ENCODE assay signal across 10 mouse cellular contexts in the genomic region with DNA sequence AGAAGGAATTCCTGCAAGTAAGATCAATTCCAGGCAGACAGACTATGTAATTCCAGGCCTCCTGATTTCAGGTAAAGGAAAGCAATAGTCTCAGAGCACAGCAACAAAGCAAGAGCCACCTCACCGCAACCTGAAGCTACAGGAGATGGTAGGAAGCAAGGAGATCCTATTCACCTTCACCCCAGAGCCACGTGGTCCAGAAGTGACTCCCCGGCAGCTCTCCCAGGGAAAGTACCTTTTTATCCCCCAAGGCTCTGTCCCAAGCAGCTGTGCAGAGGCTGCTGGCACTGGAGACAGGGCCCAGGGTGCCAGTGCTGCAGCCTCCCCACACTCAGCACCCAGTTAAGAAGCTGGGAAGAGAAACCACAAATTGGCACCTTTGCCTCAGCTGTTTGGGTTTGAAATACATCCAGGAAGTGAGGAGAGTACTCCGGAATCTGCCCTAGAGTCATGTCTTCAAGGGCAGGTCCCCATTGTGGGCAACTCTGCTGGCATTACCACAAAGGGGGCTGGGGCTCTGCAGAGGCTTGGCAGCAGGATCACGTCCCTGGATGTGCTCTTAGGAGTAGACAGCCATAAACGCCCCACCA. TPM values are rescaled to one million over a fixed set of nuclear protein-coding genes. Genes with fewer than 3 reads are reported as not detected.
A peak's percentile ranks its signal among the peaks of the same experiment; 100 is the strongest.
DNase-seq lines count a peak whose midpoint lies in the region; ATAC-seq and TF ChIP-seq lines count a peak whose summit lies in the region.
"Had no signal": no experiment of that assay in that cellular context is flagged by ENCODE, and none has a peak within 500 bp of the region (broad histone marks: within the 10 kb centered on the region; RNA-seq: fewer than 3 reads in every experiment).

No protein-coding gene starts in this region.

- WGBS in heart, postnatal 0 days: 43% methylated on average over 6 of the region's 6 CpGs
- 78% methylated on average over 6 of the region's 6 CpGs for WGBS in hindbrain, embryonic 13.5 days
- WGBS in stomach, embryonic 14.5 days: 68% methylated on average over 6 of the region's 6 CpGs

- no peak for TF ChIP-seq CTCF in heart, postnatal 0 days (IDR thresholded peaks at IDR 0.05; ENCODE audit: low read depth)

- no peaks in the 10 kb centered on the region for H3K9me3 ChIP-seq in heart, postnatal 0 days (replicated peaks; ENCODE audit: control insufficient read depth, low read length)
- H3K9me3 ChIP-seq in hindbrain, embryonic 13.5 days: no peaks in the 10 kb centered on the region
- H3K9me3 ChIP-seq in stomach, embryonic 14.5 days (ENCODE audit: control insufficient read depth, low read depth, low read length): no peaks in the 10 kb centered on the region

- H3K27ac ChIP-seq in heart, postnatal 0 days (ENCODE audit: low read depth): peak overlapping the region; percentile 90
- peak overlapping the region; percentile 50 for H3K27ac ChIP-seq in hindbrain, embryonic 13.5 days
- H3K27ac ChIP-seq in stomach, embryonic 14.5 days (ENCODE audit: low read length): 0 out of 2 replicates have a peak overlapping the region, but pooled peaks have one; percentile 7

- H3K4me3 ChIP-seq in heart, postnatal 0 days (ENCODE audit: low read depth, low read length): no peak overlapping the region
- no peak overlapping the region for H3K4me3 ChIP-seq in hindbrain, embryonic 13.5 days
- H3K4me3 ChIP-seq in stomach, embryonic 14.5 days (ENCODE audit: low read depth, low read length): no peak overlapping the region
- H3K4me3 ChIP-seq: erythroblast, embryonic 14.5 days had no signal

- no peak overlapping the region for H3K9ac ChIP-seq in heart, postnatal 0 days (replicated peaks; ENCODE audit: low read depth, low read length)
- no peak overlapping the region for H3K9ac ChIP-seq in hindbrain, embryonic 13.5 days
- H3K9ac ChIP-seq in stomach, embryonic 14.5 days (replicated peaks; ENCODE audit: low read depth, low read length): no peak overlapping the region

- no peaks in the 10 kb centered on the region for H3K27me3 ChIP-seq in heart, postnatal 0 days (ENCODE audit: control insufficient read depth, insufficient read depth, low read length)
- H3K27me3 ChIP-seq in hindbrain, embryonic 13.5 days: no peaks in the 10 kb centered on the region
- H3K27me3 ChIP-seq in stomach, embryonic 14.5 days (ENCODE audit: control insufficient read depth, insufficient read depth, low read length): no peaks in the 10 kb centered on the region

- H3K4me1 ChIP-seq in heart, postnatal 0 days (ENCODE audit: control insufficient read depth, insufficient read depth): peaks cover 39% of the 10 kb centered on the region
- H3K4me1 ChIP-seq in hindbrain, embryonic 13.5 days (replicated peaks): peaks cover 65% of the 10 kb centered on the region
- H3K4me1 ChIP-seq in stomach, embryonic 14.5 days (ENCODE audit: control insufficient read depth, insufficient read depth, low read length): peaks cover 40% of the 10 kb centered on the region

- no peak overlapping the region for H3K4me2 ChIP-seq in heart, postnatal 0 days (ENCODE audit: low read depth, low read length)
- H3K4me2 ChIP-seq in hindbrain, embryonic 13.5 days: no peak overlapping the region
- no peak overlapping the region for H3K4me2 ChIP-seq in stomach, embryonic 14.5 days (replicated peaks; ENCODE audit: low read depth, low read length)

- TF ChIP-seq EP300 in heart, postnatal 0 days (IDR thresholded peaks at IDR 0.05; ENCODE audit: low read depth): no peak

- ATAC-seq in heart, postnatal 0 days (ENCODE audit: insufficient read depth, low read depth): no peak
- ATAC-seq in hindbrain, embryonic 13.5 days (ENCODE audit: low FRiP score): no peak
- ATAC-seq in stomach, embryonic 14.5 days (ENCODE audit: insufficient number of reproducible peaks, insufficient read depth, low FRiP score, low read depth): no peak

- no peaks in the 10 kb centered on the region for H3K36me3 ChIP-seq in heart, postnatal 0 days (replicated peaks; ENCODE audit: control insufficient read depth, insufficient read depth, low read length)
- H3K36me3 ChIP-seq in hindbrain, embryonic 13.5 days: no peaks in the 10 kb centered on the region
- peaks cover 13% of the 10 kb centered on the region for H3K36me3 ChIP-seq in stomach, embryonic 14.5 days (ENCODE audit: control insufficient read depth, insufficient read depth, low read length)

- DNase-seq in heart, postnatal 0 days (ENCODE audit: low spot score): no peak
- no peak for DNase-seq in heart, adult 8-10 months (ENCODE audit: low spot score)
- peak; percentile 69 for DNase-seq in Muller cell, postnatal 12 days (ENCODE audit: inconsistent ontology term)
- no peak for DNase-seq in layer of hippocampus, adult 11-12 months (ENCODE audit: low spot score)
- DNase-seq in lung, postnatal 36 days: no peak
- DNase-seq in right cerebral cortex, adult 2 months (ENCODE audit: low spot score in 2 of 2): no peak
- DNase-seq: lung, postnatal 4 days had no signal

RNA-seq across cellular contexts. Expression of a gene that starts 53.6 kb away (rescaled TPM):
- total RNA-seq in heart, postnatal 0 days (2014; rRNA removed; ENCODE audit: low replicate concordance): 50.2 and 54.3 TPM in 2 replicates
- polyA plus RNA-seq in heart, postnatal 0 days (2015; fragmentation: Nextera tagmentation; extraction: Ambion mirVana): 7.1 and 7.3 TPM in 2 replicates
- total RNA-seq in heart, adult 8-10 months (2022): 10 to 100 TPM; 27.0 to 36.3 (median 32.2) TPM
- 10.9 and 12.5 TPM in 2 replicates for polyA plus RNA-seq in hindbrain, embryonic 13.5 days (2015; fragmentation: Nextera tagmentation; extraction: Ambion mirVana)
- 49.3 and 51.7 TPM in 2 replicates for polyA plus RNA-seq in stomach, embryonic 14.5 days (2014; fragmentation: Nextera tagmentation; extraction: Ambion mirVana)

Comparison
In these comparisons a context has a peak if more than half of its experiments do, and no peak if none do; other contexts are left out.
1. H3K27ac ChIP-seq: peak in every context shown above with its lines; median percentile 90 in heart, postnatal 0 days; 50 in hindbrain, embryonic 13.5 days; 7 in stomach, embryonic 14.5 days.